Mouse (Mus musculus) MEL (cell line): ENCODE results near the gene Kalrn.

ENCODE experiments used
- CTCF ChIP-seq, 3 experiments: IDR thresholded peaks in 2 of 3; conservative IDR thresholded peaks in 1 of 3; 2 replicates each; pipeline ENCODE4 v1.5.1; 2011 to 2012; ENCODE audit warnings: low read length in 3 of 3, low read depth in 2 of 3, mild to moderate bottlenecking in 2 of 3, improper control_type of control experiment in 1 of 3, inconsistent platforms in 1 of 3, mixed read lengths in 1 of 3, moderate library complexity in 1 of 3; ENCODE audit not compliant: control insufficient read depth in 1 of 3, insufficient read depth in 1 of 3, poor library complexity in 1 of 3, severe bottlenecking in 1 of 3
- EP300 ChIP-seq, 2 experiments: IDR thresholded peaks; 2 replicates each; pipeline ENCODE4 v1.6.1; 2011; ENCODE audit warnings: improper control_type of control experiment in 2 of 2, low read length in 2 of 2, low read depth in 1 of 2, mild to moderate bottlenecking in 1 of 2
- GATA1 ChIP-seq: IDR thresholded peaks from 2 replicates; pipeline ENCODE4 v1.6.1; 2011; ENCODE audit warnings: low read depth, low read length, improper control_type of control experiment
- MAX ChIP-seq: IDR thresholded peaks from 2 replicates; pipeline ENCODE4 v1.6.1; 2011; ENCODE audit warnings: low read length, improper control_type of control experiment
- NRF1 ChIP-seq: IDR thresholded peaks from 2 replicates; pipeline ENCODE4 v1.6.1; 2014; ENCODE audit warnings: low read depth, mild to moderate bottlenecking, inconsistent platforms, low read length, improper control_type of control experiment, moderate library complexity; ENCODE audit not compliant: poor library complexity, insufficient read depth, severe bottlenecking
- POLR2A ChIP-seq, 2 experiments: IDR thresholded peaks; 2 replicates each; pipeline ENCODE4 v1.6.1; 2011 to 2012; ENCODE audit warnings: low read length in 2 of 2, mild to moderate bottlenecking in 2 of 2, control low read depth in 1 of 2, improper control_type of control experiment in 1 of 2, low read depth in 1 of 2, moderate library complexity in 1 of 2; ENCODE audit not compliant: control insufficient read depth in 1 of 2, insufficient read depth in 1 of 2, poor library complexity in 1 of 2
- POLR2AphosphoS2 ChIP-seq: IDR thresholded peaks from 2 replicates; pipeline ENCODE4 v1.6.1; 2011; ENCODE audit warnings: low read length, improper control_type of control experiment
- ZKSCAN1 ChIP-seq: IDR thresholded peaks from 2 replicates; pipeline ENCODE4 v1.6.1; 2012; ENCODE audit warnings: low read depth, mild to moderate bottlenecking, inconsistent platforms, low read length, improper control_type of control experiment, moderate library complexity

DNA sequence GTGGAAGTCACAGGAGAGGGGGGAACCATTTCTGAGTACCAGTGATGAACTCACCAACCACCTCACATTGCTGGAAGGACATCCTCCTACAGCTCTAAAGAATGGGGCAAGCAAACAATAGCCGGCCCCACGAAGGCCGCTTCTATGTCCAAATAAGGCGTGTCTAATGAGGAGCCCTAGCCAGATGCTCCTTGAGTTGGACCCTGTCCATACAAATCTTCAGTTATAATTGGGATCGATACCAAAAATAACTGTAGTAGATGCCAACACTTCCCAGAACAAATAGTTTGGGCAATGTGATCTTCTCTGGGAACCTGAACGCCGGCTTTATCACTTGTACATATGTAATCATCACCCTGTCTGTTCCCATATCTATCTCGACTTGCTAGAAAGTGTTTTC is 303.7 kb downstream of the Kalrn start:
- TF ChIP-seq GATA1 (no peak), POLR2A (IDR thresholded peaks at IDR 0.05; ENCODE audit: control insufficient read depth in 1 of 2, insufficient read depth in 1 of 2, low read depth in 1 of 2, low read length in 2 of 2, poor library complexity in 1 of 2) (no peak), CTCF (IDR thresholded peaks at IDR 0.05 in 2 of 3, conservative IDR thresholded peaks at IDR 0.05 in 1 of 3; ENCODE audit: control insufficient read depth in 1 of 3, insufficient read depth in 1 of 3, low read depth in 2 of 3, low read length in 3 of 3, poor library complexity in 1 of 3, severe bottlenecking in 1 of 3) (no peak), MAX (no peak), ZKSCAN1 (no peak), POLR2AphosphoS2 (no peak), EP300 (IDR thresholded peaks at IDR 0.05; ENCODE audit: low read depth in 1 of 2, low read length in 2 of 2) (no peak), NRF1 (no peak)
